Mouse (Mus musculus) MEL (cell line): Measurements from ENCODE around the gene Gm8994. TPM values are rescaled to one million over a fixed set of nuclear protein-coding genes. Genes with fewer than 3 reads are reported as not detected.
A peak's percentile ranks its signal among the peaks of the same experiment; 100 is the strongest.

ENCODE experiments used
- DNase-seq: peaks from one replicate; pipeline ENCODE4 v3.0.0; 2011; ENCODE audit warnings: low read depth, low spot score
- H3K27ac ChIP-seq: 2 replicates; pipeline ENCODE4 v1.5.1; 2012; ENCODE audit warnings: low read depth, mild to moderate bottlenecking, control low read depth, low read length, moderate library complexity; ENCODE audit not compliant: control insufficient read depth
- H3K27me3 ChIP-seq, 2 experiments: fragments of 150-350 bp in 1 of 2; sonication (generic) in 1 of 2; 2 replicates each; pipeline ENCODE4 v1.6.1; 2012; ENCODE audit warnings: low read length in 2 of 2, mild to moderate bottlenecking in 2 of 2, improper control_type of control experiment in 1 of 2, moderate library complexity in 1 of 2; ENCODE audit not compliant: insufficient read depth in 2 of 2, control insufficient read depth in 1 of 2
- H3K36me3 ChIP-seq, 2 experiments: 2 replicates each; pipeline ENCODE4 v1.6.1; 2012 to 2014; ENCODE audit warnings: low read length in 2 of 2, improper control_type of control experiment in 1 of 2, inconsistent platforms in 1 of 2, mild to moderate bottlenecking in 1 of 2; ENCODE audit not compliant: insufficient read depth in 2 of 2, control insufficient read depth in 1 of 2
- H3K4me1 ChIP-seq, 2 experiments: fragments of 150-350 bp in 1 of 2; sonication (generic) in 1 of 2; 2 replicates each; pipeline ENCODE4 v1.6.1; 2012; ENCODE audit warnings: low read length in 2 of 2, improper control_type of control experiment in 1 of 2, mild to moderate bottlenecking in 1 of 2; ENCODE audit not compliant: insufficient read depth in 2 of 2, control insufficient read depth in 1 of 2
- H3K4me3 ChIP-seq, 2 experiments: fragments of 150-350 bp in 1 of 2; sonication (generic) in 1 of 2; 2 replicates each; pipeline ENCODE4 v1.5.1; 2012; ENCODE audit warnings: low read depth in 2 of 2, low read length in 2 of 2, mild to moderate bottlenecking in 2 of 2, moderate library complexity in 2 of 2, control low read depth in 1 of 2, improper control_type of control experiment in 1 of 2; ENCODE audit not compliant: control insufficient read depth in 1 of 2, insufficient read depth in 1 of 2
- H3K79me2 ChIP-seq: 2 replicates; pipeline ENCODE4 v1.6.1; 2012; ENCODE audit warnings: mild to moderate bottlenecking, low read length, moderate library complexity; ENCODE audit not compliant: control insufficient read depth, poor library complexity, insufficient read depth
- H3K9ac ChIP-seq: 2 replicates; pipeline ENCODE4 v1.6.1; 2012; ENCODE audit warnings: low read depth, mild to moderate bottlenecking, control low read depth, low read length, moderate library complexity; ENCODE audit not compliant: control insufficient read depth, poor library complexity, severe bottlenecking
- H3K9me3 ChIP-seq: fragments of 150-350 bp; sonication (generic); replicated peaks from 2 replicates; pipeline ENCODE4 v1.6.1; 2012; ENCODE audit warnings: mild to moderate bottlenecking, low read length, improper control_type of control experiment, moderate library complexity; ENCODE audit not compliant: insufficient read depth
- CHD1 ChIP-seq: IDR thresholded peaks from 2 replicates; pipeline ENCODE4 v1.6.1; 2012; ENCODE audit warnings: low read depth, mild to moderate bottlenecking, inconsistent platforms, low read length, improper control_type of control experiment
- CTCF ChIP-seq, 3 experiments: IDR thresholded peaks in 2 of 3; conservative IDR thresholded peaks in 1 of 3; 2 replicates each; pipeline ENCODE4 v1.5.1; 2011 to 2012; ENCODE audit warnings: low read length in 3 of 3, low read depth in 2 of 3, mild to moderate bottlenecking in 2 of 3, improper control_type of control experiment in 1 of 3, inconsistent platforms in 1 of 3, mixed read lengths in 1 of 3, moderate library complexity in 1 of 3; ENCODE audit not compliant: control insufficient read depth in 1 of 3, insufficient read depth in 1 of 3, poor library complexity in 1 of 3, severe bottlenecking in 1 of 3
- E2F4 ChIP-seq: IDR thresholded peaks from 2 replicates; pipeline ENCODE4 v1.6.1; 2011; ENCODE audit warnings: low read depth, low read length, improper control_type of control experiment, borderline replicate concordance
- GATA1 ChIP-seq: IDR thresholded peaks from 2 replicates; pipeline ENCODE4 v1.6.1; 2011; ENCODE audit warnings: low read depth, low read length, improper control_type of control experiment
- JUND ChIP-seq: IDR thresholded peaks from 2 replicates; pipeline ENCODE4 v1.6.1; 2011; ENCODE audit warnings: low read depth, mild to moderate bottlenecking, improper control_type of control experiment, low read length
- MAFK ChIP-seq: IDR thresholded peaks from 2 replicates; pipeline ENCODE4 v1.6.1; 2011; ENCODE audit warnings: low read depth, mild to moderate bottlenecking, low read length, improper control_type of control experiment, borderline replicate concordance
- MAX ChIP-seq: IDR thresholded peaks from 2 replicates; pipeline ENCODE4 v1.6.1; 2011; ENCODE audit warnings: low read length, improper control_type of control experiment
- NRF1 ChIP-seq: IDR thresholded peaks from 2 replicates; pipeline ENCODE4 v1.6.1; 2014; ENCODE audit warnings: low read depth, mild to moderate bottlenecking, inconsistent platforms, low read length, improper control_type of control experiment, moderate library complexity; ENCODE audit not compliant: poor library complexity, insufficient read depth, severe bottlenecking
- POLR2AphosphoS2 ChIP-seq: IDR thresholded peaks from 2 replicates; pipeline ENCODE4 v1.6.1; 2011; ENCODE audit warnings: low read length, improper control_type of control experiment
- POLR2AphosphoS5 ChIP-seq: IDR thresholded peaks from 2 replicates; pipeline ENCODE4 v1.6.1; 2012; ENCODE audit warnings: low read depth, borderline replicate concordance, mild to moderate bottlenecking, inconsistent platforms, low read length, moderate library complexity, mixed read lengths
- RAD21 ChIP-seq: IDR thresholded peaks from 2 replicates; pipeline ENCODE4 v1.6.1; 2011; ENCODE audit warnings: mild to moderate bottlenecking, low read depth, low read length, improper control_type of control experiment
- SMC3 ChIP-seq: IDR thresholded peaks from 2 replicates; pipeline ENCODE4 v1.6.1; 2011; ENCODE audit warnings: low read depth, low read length, improper control_type of control experiment
- UBTF ChIP-seq: IDR thresholded peaks from 2 replicates; pipeline ENCODE4 v1.6.1; 2012; ENCODE audit warnings: low read depth, mild to moderate bottlenecking, inconsistent platforms, low read length, improper control_type of control experiment, moderate library complexity, borderline replicate concordance; ENCODE audit not compliant: insufficient read depth
- USF1 ChIP-seq: IDR thresholded peaks from 2 replicates; pipeline ENCODE4 v1.6.1; 2014; ENCODE audit warnings: low read depth, mild to moderate bottlenecking, inconsistent platforms, low read length, improper control_type of control experiment, moderate library complexity
- ZC3H11A ChIP-seq: IDR thresholded peaks from 2 replicates; pipeline ENCODE4 v1.6.1; 2012; ENCODE audit warnings: low read depth, mild to moderate bottlenecking, inconsistent platforms, low read length, improper control_type of control experiment
- ZKSCAN1 ChIP-seq: IDR thresholded peaks from 2 replicates; pipeline ENCODE4 v1.6.1; 2012; ENCODE audit warnings: low read depth, mild to moderate bottlenecking, inconsistent platforms, low read length, improper control_type of control experiment, moderate library complexity
- polyA plus RNA-seq, 2 experiments: library from polyadenylated mRNA; stranded (reverse) in 1 of 2; unstranded in 1 of 2; fragments of >175 nt in 1 of 2; fragments of >200 nt in 1 of 2; gene quantifications; 2 replicates each; pipeline versions ENCODE4 v1.2.1 to v1.2.4; 2012; ENCODE audit warnings: low replicate concordance in 2 of 2, low read depth in 1 of 2; ENCODE audit not compliant: insufficient read length in 2 of 2, insufficient read depth in 1 of 2, missing spikeins in 1 of 2
- total RNA-seq: library from RNA; depleted of rRNA; stranded (reverse); fragments of 300-350 nt; gene quantifications from 2 replicates; pipeline ENCODE4 v1.2.3, GENCODE M21; 2012

Gene Gm8994
- total and polyA plus RNA-seq, 3 experiments = 0.19 TPM; not detected in 2

DNA sequence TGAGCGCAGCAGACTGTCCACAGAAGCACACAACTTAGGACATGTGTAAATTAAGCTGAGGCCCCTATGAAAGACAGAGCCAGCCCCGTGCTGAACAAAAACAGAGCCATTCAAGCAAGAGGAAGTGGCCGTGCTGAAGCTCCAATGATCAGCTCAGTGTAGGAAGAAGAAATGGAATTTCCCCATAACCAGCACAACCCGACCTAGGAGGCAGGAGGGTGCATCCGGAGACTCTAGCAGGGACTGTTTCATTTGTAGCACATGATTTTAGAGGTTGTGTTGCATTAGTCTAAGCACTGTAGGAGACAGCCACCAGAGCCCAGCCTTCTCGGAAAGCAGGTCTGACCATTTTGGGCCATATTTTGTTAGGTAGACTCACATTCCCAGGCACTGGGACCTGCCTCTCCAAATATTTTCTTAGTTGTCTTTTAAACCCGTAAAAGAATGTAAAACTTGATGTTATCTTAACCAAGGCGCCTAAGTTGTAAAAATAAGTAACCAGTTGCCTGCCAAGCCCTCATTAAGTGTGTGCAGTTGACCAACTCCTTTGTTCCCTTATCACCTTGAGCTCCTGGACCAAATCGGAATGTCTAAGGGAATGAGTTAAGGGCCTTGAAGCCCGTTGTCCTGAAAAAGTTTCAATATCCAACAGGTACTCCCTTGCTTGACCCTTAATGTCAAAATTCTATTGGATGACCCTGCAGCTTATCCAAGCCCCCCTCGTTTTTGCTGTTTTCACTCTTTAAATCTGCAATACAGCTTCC lies 35.2 kb upstream of the Gm8994 start:
- Histone ChIP-seq H3K79me2 (no peaks in the 10 kb centered on the region), H3K9ac (no peak overlapping the region), H3K27me3 (no peaks in the 10 kb centered on the region), H3K9me3 (no peaks in the 10 kb centered on the region), H3K4me3 (no peak overlapping the region), H3K36me3 (no peaks in the 10 kb centered on the region), H3K27ac (no peak overlapping the region), H3K4me1 (no peaks in the 10 kb centered on the region)
- no peak for DNase-seq
- TF ChIP-seq JUND (no peak), ZKSCAN1 (no peak)

DNA sequence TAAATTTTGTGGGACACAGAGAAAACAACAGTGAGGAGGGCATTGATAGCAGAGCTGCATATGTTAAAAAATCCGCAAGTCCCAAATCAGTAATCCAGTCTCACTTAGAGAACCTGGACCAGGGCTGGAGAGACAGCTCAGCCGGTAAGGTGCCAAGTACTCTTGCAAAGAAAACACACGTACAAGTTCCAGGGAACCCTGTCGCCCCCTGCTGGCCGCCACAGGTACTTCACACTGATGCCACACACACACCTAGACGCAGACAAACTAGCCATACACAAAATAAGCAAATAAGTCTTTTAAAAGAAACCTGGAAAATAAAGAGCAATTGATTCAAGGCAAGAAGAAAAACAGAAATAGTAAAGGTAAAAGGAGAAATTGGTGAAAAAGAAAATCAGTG lies 33.6 kb upstream of the Gm8994 start:
- H3K27me3 ChIP-seq = no peaks in the 10 kb centered on the region
- 0 out of 2 replicates have a peak, but pooled peaks have one; percentile 9 for TF ChIP-seq SMC3
- TF ChIP-seq CTCF (IDR thresholded peaks at IDR 0.05 in 2 of 3, conservative IDR thresholded peaks at IDR 0.05 in 1 of 3; ENCODE audit: control insufficient read depth in 1 of 3, insufficient read depth in 1 of 3, low read depth in 2 of 3, low read length in 3 of 3, poor library complexity in 1 of 3, severe bottlenecking in 1 of 3) = peak; percentile 27 to 67 (median 33); a peak in 5 of 6 replicates
- no peak for TF ChIP-seq ZC3H11A

DNA sequence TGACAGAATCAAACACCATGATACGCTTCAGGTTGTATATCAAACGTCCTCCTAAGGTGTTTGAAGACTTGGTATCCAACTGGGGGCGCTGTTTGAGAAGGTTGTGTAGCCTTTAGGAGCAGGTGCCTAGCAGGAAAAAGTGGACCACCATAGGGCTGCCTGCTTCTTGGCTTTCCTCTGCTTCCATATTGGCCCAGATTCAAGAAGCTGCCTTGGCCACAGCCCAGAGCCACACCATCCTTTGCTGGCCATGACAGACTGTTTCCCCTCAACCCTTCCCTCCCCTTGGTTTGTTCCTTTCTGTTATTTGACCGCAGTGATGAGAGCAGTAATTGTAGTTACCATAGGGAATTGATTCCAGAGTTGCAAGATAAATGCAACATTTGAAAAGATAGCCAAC lies 31.5 kb upstream of the Gm8994 start:
- H3K4me3 ChIP-seq = no peak overlapping the region
- no peak for TF ChIP-seq CHD1
- TF ChIP-seq UBTF = no peak
- no peak for TF ChIP-seq USF1
- no peak for TF ChIP-seq RAD21
- no peak for TF ChIP-seq POLR2AphosphoS5
- no peak for TF ChIP-seq ZC3H11A
- no peak for TF ChIP-seq NRF1
- TF ChIP-seq POLR2AphosphoS2 = no peak
- no peak for TF ChIP-seq MAFK
- no peak for TF ChIP-seq GATA1
- no peak for TF ChIP-seq MAX
- TF ChIP-seq E2F4 = no peak
- H3K9me3 ChIP-seq = no peaks in the 10 kb centered on the region
- no peaks in the 10 kb centered on the region for H3K4me1 ChIP-seq
- no peak overlapping the region for H3K9ac ChIP-seq
- no peaks in the 10 kb centered on the region for H3K27me3 ChIP-seq
- no peak for DNase-seq
- H3K79me2 ChIP-seq = no peaks in the 10 kb centered on the region
- H3K27ac ChIP-seq = no peak overlapping the region
- no peaks in the 10 kb centered on the region for H3K36me3 ChIP-seq

More for the DNA sequence above, 33.6 kb upstream of the Gm8994 start:
- H3K36me3 ChIP-seq = no peaks in the 10 kb centered on the region
- no peak overlapping the region for H3K4me3 ChIP-seq
- peak; percentile 11 for DNase-seq
- no peak overlapping the region for H3K27ac ChIP-seq
- no peaks in the 10 kb centered on the region for H3K79me2 ChIP-seq
- H3K4me1 ChIP-seq = no peaks in the 10 kb centered on the region
- no peaks in the 10 kb centered on the region for H3K9me3 ChIP-seq
- no peak overlapping the region for H3K9ac ChIP-seq
